Mouse (Mus musculus) testis, adult 2 months (tissue): ENCODE measurements at regions not wholly inside any gene's neighbourhood (a gene's known extent, or its start where the extent isn't known, plus 50 kb on each side); places are given as distances from the start of the nearest gene placed in this dataset.

Experiments used
- CTCF ChIP-seq: fragments of 200-500 bp; IDR thresholded peaks from 2 replicates; pipeline ENCODE4 v1.5.1; 2012; ENCODE audit warnings: low read depth, mild to moderate bottlenecking, inconsistent platforms, low read length, moderate library complexity; ENCODE audit not compliant: control insufficient read depth, insufficient read depth, insufficient replicate concordance
- POLR2A ChIP-seq: fragments of 200-500 bp; IDR thresholded peaks from 2 replicates; pipeline ENCODE4 v1.6.1; 2012; ENCODE audit warnings: low read depth, mild to moderate bottlenecking, inconsistent platforms, low read length, moderate library complexity; ENCODE audit not compliant: control insufficient read depth

DNA sequence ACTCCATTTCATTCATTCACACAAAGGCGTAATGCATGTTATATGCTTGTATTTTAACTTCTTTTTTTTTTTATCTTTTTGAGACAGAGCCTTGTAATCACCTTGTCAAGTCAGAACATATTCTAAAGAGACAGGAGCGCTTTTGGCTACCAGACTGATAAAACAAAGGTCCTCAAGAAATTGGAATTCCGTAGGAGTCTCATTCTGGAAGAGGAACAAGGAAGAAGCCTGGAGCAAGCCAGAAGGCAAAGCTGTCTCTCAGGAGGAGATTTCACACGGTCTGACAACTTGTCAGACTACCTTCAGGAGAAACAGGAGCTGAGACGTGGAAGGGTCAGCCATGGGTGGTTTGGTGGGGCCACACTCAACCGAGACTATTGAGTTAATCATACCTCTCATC, 587.2 kb upstream of the Auts2 start:
- no peak for TF ChIP-seq CTCF
- no peak for TF ChIP-seq POLR2A
